In genomic region chr6:45236531-45236930, GRCm38 (mm10) we compare ENCODE assay signal across 21 mouse cellular contexts.
DNase-seq lines count a peak whose midpoint lies in the region; ATAC-seq and TF ChIP-seq lines count a peak whose summit lies in the region.
"Had no signal": no experiment of that assay in that cellular context is flagged by ENCODE, and none has a peak within 500 bp of the region (broad histone marks: within the 10 kb centered on the region; RNA-seq: fewer than 3 reads in every experiment).

No protein-coding gene starts in this region.

- TF ChIP-seq POLR2A in limb, embryonic 14.5 days (IDR thresholded peaks at IDR 0.05; ENCODE audit: borderline replicate concordance, extremely low read depth, insufficient read depth, insufficient read length), result no peak

- H3K9me3 ChIP-seq in embryonic facial prominence, embryonic 14.5 days (ENCODE audit: control insufficient read depth, low read length), result no peaks in the 10 kb centered on the region
- H3K9me3 ChIP-seq in embryonic facial prominence, embryonic 10.5 days, result no peaks in the 10 kb centered on the region
- H3K9me3 ChIP-seq in limb, embryonic 13.5 days, result no peaks in the 10 kb centered on the region
- no peaks in the 10 kb centered on the region for H3K9me3 ChIP-seq in limb, embryonic 10.5 days (replicated peaks)
- no peaks in the 10 kb centered on the region for H3K9me3 ChIP-seq in limb, embryonic 14.5 days (ENCODE audit: control insufficient read depth, low read length)
- H3K9me3 ChIP-seq: G1E had no signal

- no peaks in the 10 kb centered on the region for H3K27me3 ChIP-seq in embryonic facial prominence, embryonic 14.5 days (replicated peaks; ENCODE audit: control insufficient read depth, insufficient read depth, low read length)
- H3K27me3 ChIP-seq in embryonic facial prominence, embryonic 10.5 days (replicated peaks; ENCODE audit: low read depth, poor library complexity, severe bottlenecking), result no peaks in the 10 kb centered on the region
- no peaks in the 10 kb centered on the region for H3K27me3 ChIP-seq in limb, embryonic 13.5 days
- H3K27me3 ChIP-seq in limb, embryonic 10.5 days (ENCODE audit: low read depth, poor library complexity, severe bottlenecking), result no peaks in the 10 kb centered on the region
- no peaks in the 10 kb centered on the region for H3K27me3 ChIP-seq in limb, embryonic 14.5 days (ENCODE audit: control insufficient read depth, insufficient read depth, low read length)
- H3K27me3 ChIP-seq: CH12.LX, Patski had no signal

- H3K27ac ChIP-seq in embryonic facial prominence, embryonic 14.5 days (replicated peaks; ENCODE audit: low read depth, low read length), result no peak overlapping the region
- no peak overlapping the region for H3K27ac ChIP-seq in embryonic facial prominence, embryonic 10.5 days (replicated peaks)
- no peak overlapping the region for H3K27ac ChIP-seq in limb, embryonic 13.5 days
- H3K27ac ChIP-seq in limb, embryonic 10.5 days, result no peak overlapping the region
- H3K27ac ChIP-seq in limb, embryonic 14.5 days (replicated peaks; ENCODE audit: low read depth, low read length), result no peak overlapping the region

- WGBS in embryonic facial prominence, embryonic 14.5 days, result 63% methylated on average over 4 of the region's 4 CpGs
- WGBS in embryonic facial prominence, embryonic 10.5 days, result 79% methylated on average over 4 of the region's 4 CpGs
- 58% methylated on average over 4 of the region's 4 CpGs for WGBS in limb, embryonic 13.5 days
- WGBS in limb, embryonic 10.5 days, result 94% methylated on average over 4 of the region's 4 CpGs
- 62% methylated on average over 4 of the region's 4 CpGs for WGBS in limb, embryonic 14.5 days

- no peak overlapping the region for H3K9ac ChIP-seq in embryonic facial prominence, embryonic 14.5 days (ENCODE audit: low read depth, low read length)
- H3K9ac ChIP-seq in limb, embryonic 13.5 days, result no peak overlapping the region
- H3K9ac ChIP-seq in limb, embryonic 14.5 days (ENCODE audit: low read depth, low read length, severe bottlenecking), result no peak overlapping the region

- ATAC-seq in embryonic facial prominence, embryonic 14.5 days (ENCODE audit: low read depth), result 0 out of 2 replicates have a peak, but pooled peaks have one; percentile 37
- peak; percentile 54; the same call in 1 of the 2 replicates for ATAC-seq in limb, embryonic 13.5 days (ENCODE audit: low FRiP score, low read depth)
- ATAC-seq in limb, embryonic 14.5 days (ENCODE audit: low FRiP score, low read depth), result peak; percentile 60
- no peak for ATAC-seq in megakaryocyte progenitor cell, adult 5-6 weeks (replicated peaks; ENCODE audit: poor library complexity)
- ATAC-seq: activated CD4-positive, CD25-positive, alpha-beta regulatory T cell, adult 4 months; CD4-positive, CD25-positive, alpha-beta regulatory T cell, adult 4 months; Patski had no signal

- no peak overlapping the region for H3K4me3 ChIP-seq in embryonic facial prominence, embryonic 14.5 days (ENCODE audit: low read depth, low read length)
- H3K4me3 ChIP-seq in embryonic facial prominence, embryonic 10.5 days, result no peak overlapping the region
- no peak overlapping the region for H3K4me3 ChIP-seq in limb, embryonic 13.5 days
- H3K4me3 ChIP-seq in limb, embryonic 10.5 days, result no peak overlapping the region
- H3K4me3 ChIP-seq in limb, embryonic 14.5 days (replicated peaks; ENCODE audit: low read length), result no peak overlapping the region

- no peak overlapping the region for H3K4me2 ChIP-seq in embryonic facial prominence, embryonic 14.5 days (ENCODE audit: low read depth, low read length)
- H3K4me2 ChIP-seq in limb, embryonic 13.5 days (replicated peaks), result no peak overlapping the region
- H3K4me2 ChIP-seq in limb, embryonic 14.5 days (replicated peaks; ENCODE audit: low read depth, low read length, severe bottlenecking), result no peak overlapping the region

- H3K4me1 ChIP-seq in embryonic facial prominence, embryonic 14.5 days (ENCODE audit: control insufficient read depth, insufficient read depth, low read length), result no peaks in the 10 kb centered on the region
- H3K4me1 ChIP-seq in embryonic facial prominence, embryonic 10.5 days, result 0 out of 2 replicates have a peak, but pooled peaks cover 4% of the 10 kb centered on the region
- no peaks in the 10 kb centered on the region for H3K4me1 ChIP-seq in limb, embryonic 13.5 days
- no peaks in the 10 kb centered on the region for H3K4me1 ChIP-seq in limb, embryonic 10.5 days
- no peaks in the 10 kb centered on the region for H3K4me1 ChIP-seq in limb, embryonic 14.5 days (ENCODE audit: control insufficient read depth, insufficient read depth, low read length)

- no peaks in the 10 kb centered on the region for H3K36me3 ChIP-seq in embryonic facial prominence, embryonic 14.5 days (ENCODE audit: control insufficient read depth, insufficient read depth, low read length)
- no peaks in the 10 kb centered on the region for H3K36me3 ChIP-seq in embryonic facial prominence, embryonic 10.5 days (replicated peaks)
- no peaks in the 10 kb centered on the region for H3K36me3 ChIP-seq in limb, embryonic 13.5 days
- H3K36me3 ChIP-seq in limb, embryonic 10.5 days, result no peaks in the 10 kb centered on the region
- no peaks in the 10 kb centered on the region for H3K36me3 ChIP-seq in limb, embryonic 14.5 days (ENCODE audit: control insufficient read depth, insufficient read depth, low read length)
- H3K36me3 ChIP-seq: G1E had no signal

- peak; percentile 41 for DNase-seq in embryonic facial prominence, embryonic 14.5 days (ENCODE audit: low spot score)
- DNase-seq in embryonic facial prominence, embryonic 10.5 days (ENCODE audit: low spot score), result no peak
- DNase-seq in limb, embryonic 10.5 days (ENCODE audit: low spot score), result no peak
- no peak for DNase-seq in limb, embryonic 14.5 days (ENCODE audit: low spot score)
- DNase-seq: adrenal gland, adult 2 months; adrenal gland, adult 8-10 months; adrenal gland, postnatal 10 days; adrenal gland, postnatal 14 days; adrenal gland, postnatal 25 days; adrenal gland, postnatal 36 days; B cell, adult 2 months; cerebellum, adult 11 months; cerebellum, adult 11-12 months; cerebellum, adult 18-20 months had no signal
